Mouse (Mus musculus): ENCODE data around the gene Gtf2h2. TPM values are rescaled to one million over a fixed set of nuclear protein-coding genes. Genes with fewer than 3 reads are reported as not detected.
"Not testable (repeated sequence)": the region's sequence is repeated elsewhere in the genome, so short reads cannot be mapped to it uniquely, and the experiment has no call there.

Gtf2h2 gene
- 77.8 to 87.0 TPM (median 86.4 TPM) in 3 replicates for total RNA-seq (2017)

- peak; percentile 84 for ATAC-seq (replicated peaks; ENCODE audit: insufficient number of reproducible peaks, low FRiP score, low TSS enrichment, poor library complexity, severe bottlenecking)
Observed at GRCm38 (mm10) chr13:100492061-100492787, at the start of gene Gtf2h2. TSS of gene Gtf2h2 (minus strand) at chr13:100492579.

GRCm38 (mm10) chr13:100536149-100536548, 43.8 kb upstream of the Gtf2h2 start:
- ATAC-seq (replicated peaks; ENCODE audit: insufficient number of reproducible peaks, low FRiP score, low TSS enrichment, poor library complexity, severe bottlenecking) = no peak

GRCm38 (mm10) chr13:100532788-100533365, 40.5 kb upstream of the Gtf2h2 start:
- ATAC-seq (replicated peaks; ENCODE audit: insufficient number of reproducible peaks, low FRiP score, low TSS enrichment, poor library complexity, severe bottlenecking) = no peak

- ATAC-seq (replicated peaks; ENCODE audit: insufficient number of reproducible peaks, low FRiP score, low TSS enrichment, poor library complexity, severe bottlenecking) = no peak
Observed at GRCm38 (mm10) chr13:100526649-100527038, 34.3 kb upstream of the Gtf2h2 start.

- no peak for ATAC-seq (replicated peaks; ENCODE audit: insufficient number of reproducible peaks, low FRiP score, low TSS enrichment, poor library complexity, severe bottlenecking)
Observed at GRCm38 (mm10) chr13:100525935-100526648, 33.7 kb upstream of the Gtf2h2 start.

- ATAC-seq (replicated peaks; ENCODE audit: insufficient number of reproducible peaks, low FRiP score, low TSS enrichment, poor library complexity, severe bottlenecking) = no peak
Observed at GRCm38 (mm10) chr13:100524896-100525295, 32.5 kb upstream of the Gtf2h2 start.

GRCm38 (mm10) chr13:100523698-100524097, 31.3 kb upstream of the Gtf2h2 start:
- no peak for ATAC-seq (replicated peaks; ENCODE audit: insufficient number of reproducible peaks, low FRiP score, low TSS enrichment, poor library complexity, severe bottlenecking)

- no peak for ATAC-seq (replicated peaks; ENCODE audit: insufficient number of reproducible peaks, low FRiP score, low TSS enrichment, poor library complexity, severe bottlenecking)
Observed at GRCm38 (mm10) chr13:100521724-100522591, 29.6 kb upstream of the Gtf2h2 start.

GRCm38 (mm10) chr13:100519162-100519561, 26.8 kb upstream of the Gtf2h2 start:
- no peak for ATAC-seq (replicated peaks; ENCODE audit: insufficient number of reproducible peaks, low FRiP score, low TSS enrichment, poor library complexity, severe bottlenecking)

GRCm38 (mm10) chr13:100518191-100518590, 25.8 kb upstream of the Gtf2h2 start:
- no peak for ATAC-seq (replicated peaks; ENCODE audit: insufficient number of reproducible peaks, low FRiP score, low TSS enrichment, poor library complexity, severe bottlenecking)

GRCm38 (mm10) chr13:100517652-100518153, 25.3 kb upstream of the Gtf2h2 start:
- ATAC-seq (replicated peaks; ENCODE audit: insufficient number of reproducible peaks, low FRiP score, low TSS enrichment, poor library complexity, severe bottlenecking) = no peak

GRCm38 (mm10) chr13:100516213-100517105, 24.1 kb upstream of the Gtf2h2 start:
- ATAC-seq (replicated peaks; ENCODE audit: insufficient number of reproducible peaks, low FRiP score, low TSS enrichment, poor library complexity, severe bottlenecking) = no peak

- ATAC-seq (replicated peaks; ENCODE audit: insufficient number of reproducible peaks, low FRiP score, low TSS enrichment, poor library complexity, severe bottlenecking) = no peak
Observed at GRCm38 (mm10) chr13:100512792-100513191, 20.4 kb upstream of the Gtf2h2 start.

GRCm38 (mm10) chr13:100511860-100512364, 19.5 kb upstream of the Gtf2h2 start:
- ATAC-seq (replicated peaks; ENCODE audit: insufficient number of reproducible peaks, low FRiP score, low TSS enrichment, poor library complexity, severe bottlenecking) = no peak

GRCm38 (mm10) chr13:100511146-100511859, 18.9 kb upstream of the Gtf2h2 start:
- ATAC-seq (replicated peaks; ENCODE audit: insufficient number of reproducible peaks, low FRiP score, low TSS enrichment, poor library complexity, severe bottlenecking) = no peak

- not testable (repeated sequence) for ATAC-seq (replicated peaks; ENCODE audit: insufficient number of reproducible peaks, low FRiP score, low TSS enrichment, poor library complexity, severe bottlenecking)
Observed at GRCm38 (mm10) chr13:100499625-100500024, 7.2 kb upstream of the Gtf2h2 start.

- no peak for ATAC-seq (replicated peaks; ENCODE audit: insufficient number of reproducible peaks, low FRiP score, low TSS enrichment, poor library complexity, severe bottlenecking)
Observed at GRCm38 (mm10) chr13:100495337-100495736, 3.0 kb upstream of the Gtf2h2 start.

Data from monocyte, adult 5-6 weeks (primary cell).